Mouse (Mus musculus): ENCODE data around the gene Dgcr8.
"Not testable (repeated sequence)": the region's sequence is repeated elsewhere in the genome, so short reads cannot be mapped to it uniquely, and the experiment has no call there.

The Dgcr8 gene

DNA sequence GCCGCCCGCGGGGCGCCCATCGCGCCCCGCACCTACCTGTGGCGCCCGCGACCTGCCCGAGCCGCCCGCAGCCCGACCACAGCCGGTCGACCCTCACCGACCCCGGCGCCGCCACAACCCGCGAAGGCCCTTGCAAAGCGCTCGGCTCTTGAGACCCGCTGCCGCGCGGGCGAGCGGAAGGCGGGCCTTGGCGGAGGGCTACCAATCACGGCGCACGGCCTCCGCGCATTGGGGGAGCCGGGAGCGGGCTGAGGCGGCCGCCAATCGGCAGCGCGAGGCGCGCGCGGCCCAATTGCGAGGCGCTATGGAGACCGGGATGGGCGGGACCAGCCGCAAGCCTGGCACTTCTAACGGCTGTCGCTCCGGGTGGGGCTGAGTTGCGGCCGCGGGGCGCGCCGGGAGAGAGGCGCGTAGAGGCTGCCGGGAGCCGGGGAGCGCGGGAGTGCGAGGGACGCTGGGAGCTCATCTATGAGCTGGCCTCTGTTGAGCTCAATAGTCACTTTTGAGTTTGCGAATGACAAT lies at the start of gene Dgcr8:
Dgcr8 (minus strand) TSS at position 180 of the 522 bp plus-strand sequence.
- peak; percentile 99 for DNase-seq (ENCODE audit: low read depth, low spot score)

DNA sequence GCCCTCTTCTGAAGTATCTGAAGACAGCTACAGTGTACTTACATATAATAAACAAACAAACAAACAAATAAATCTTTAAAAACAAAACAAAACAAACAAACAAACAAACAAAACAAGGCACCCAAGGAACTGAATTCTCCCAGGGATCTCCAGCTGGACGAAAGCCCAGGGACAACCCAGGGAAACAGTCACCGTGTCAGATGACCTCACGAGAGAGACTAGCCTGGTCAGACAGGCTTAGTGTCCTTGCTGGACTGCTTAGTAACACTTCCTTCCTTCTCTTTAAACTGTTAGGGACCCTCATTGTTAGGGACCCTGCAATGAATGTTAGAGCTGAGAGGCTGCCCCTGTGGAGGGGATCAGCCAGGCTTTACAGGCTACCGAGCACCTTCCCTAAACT lies 48.2 kb upstream of the Dgcr8 start:
- no peak for DNase-seq (ENCODE audit: low read depth, low spot score)

DNA sequence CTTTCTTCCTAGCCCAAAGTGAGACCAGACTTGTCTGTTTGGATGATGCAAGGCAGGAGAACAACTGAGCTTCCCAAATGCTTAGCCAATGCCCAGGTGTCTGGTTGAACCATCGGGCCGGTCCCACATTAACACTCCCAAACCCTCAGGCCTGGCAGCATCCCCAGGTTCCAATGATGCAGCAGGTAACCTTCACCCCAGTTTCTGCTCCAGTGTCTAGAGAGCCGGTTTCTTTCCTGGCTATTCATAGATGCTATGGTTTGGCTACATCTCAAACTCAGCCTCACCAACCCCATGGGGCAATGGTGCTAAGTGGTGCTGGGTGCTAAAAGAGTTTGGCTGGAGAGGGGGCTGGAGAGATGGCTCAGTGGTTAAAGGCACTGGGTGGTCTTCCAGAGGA lies 46.9 kb upstream of the Dgcr8 start:
- DNase-seq (ENCODE audit: low read depth, low spot score), result no peak

DNA sequence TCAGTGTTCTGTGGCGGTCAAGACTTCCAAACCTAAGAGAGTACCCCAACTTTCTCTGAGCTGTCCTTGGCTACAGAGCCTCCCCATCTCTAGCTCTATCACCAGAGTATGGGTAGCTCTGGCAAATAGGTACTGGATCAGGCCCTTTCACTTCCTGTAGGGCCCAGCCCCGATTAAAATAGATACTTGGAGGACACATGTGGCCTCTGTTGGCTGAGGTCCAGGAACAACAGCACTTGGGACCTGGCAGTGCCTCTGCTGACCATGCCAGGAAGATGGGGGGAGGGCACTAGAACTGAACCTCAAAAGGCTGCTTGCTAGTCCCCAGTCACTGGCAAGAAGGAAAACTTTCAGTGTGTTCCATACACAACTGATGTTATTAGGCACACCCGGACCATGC lies 44.9 kb upstream of the Dgcr8 start:
- DNase-seq (ENCODE audit: low read depth, low spot score), result peak; percentile 54

DNA sequence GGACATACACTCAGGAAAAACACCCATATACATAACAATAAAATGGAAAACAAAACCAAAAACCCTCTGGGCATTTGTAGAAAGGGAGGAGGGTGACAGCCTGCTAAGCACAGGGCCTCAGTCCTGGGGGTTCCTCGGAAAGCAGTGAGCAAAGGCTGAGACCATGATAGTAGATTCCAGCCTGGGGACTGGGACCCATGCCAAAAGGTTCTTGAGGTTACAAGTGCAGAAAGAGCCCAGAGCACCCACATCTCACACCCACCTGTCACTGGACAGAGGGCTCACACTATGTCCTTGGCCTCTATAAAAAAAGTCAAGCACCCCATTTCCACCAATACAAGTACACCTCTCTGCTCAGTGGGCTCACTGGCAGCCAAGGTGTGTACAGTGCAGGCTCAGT lies 39.5 kb upstream of the Dgcr8 start:
- DNase-seq (ENCODE audit: low read depth, low spot score), result no peak

DNA sequence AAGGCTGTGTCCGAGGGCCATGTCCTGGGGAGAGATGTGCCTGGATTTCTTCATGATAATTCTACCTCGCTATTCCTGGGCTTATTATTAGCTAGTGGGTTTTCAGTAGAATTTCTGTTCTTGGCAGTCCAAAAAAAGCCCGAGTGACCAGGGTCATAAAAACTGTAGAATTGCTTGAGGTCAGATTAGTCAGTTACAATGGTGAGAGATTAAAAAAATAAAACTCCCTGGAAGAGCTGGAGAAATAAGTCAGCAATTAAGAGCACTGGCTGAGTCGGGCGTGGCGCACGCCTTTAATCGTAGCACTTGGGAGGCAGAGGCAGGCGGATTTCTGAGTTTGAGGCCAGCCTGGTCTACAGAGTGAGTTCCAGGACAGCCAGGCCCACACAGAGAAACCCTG lies 38.9 kb upstream of the Dgcr8 start:
- no peak for DNase-seq (ENCODE audit: low read depth, low spot score)

DNA sequence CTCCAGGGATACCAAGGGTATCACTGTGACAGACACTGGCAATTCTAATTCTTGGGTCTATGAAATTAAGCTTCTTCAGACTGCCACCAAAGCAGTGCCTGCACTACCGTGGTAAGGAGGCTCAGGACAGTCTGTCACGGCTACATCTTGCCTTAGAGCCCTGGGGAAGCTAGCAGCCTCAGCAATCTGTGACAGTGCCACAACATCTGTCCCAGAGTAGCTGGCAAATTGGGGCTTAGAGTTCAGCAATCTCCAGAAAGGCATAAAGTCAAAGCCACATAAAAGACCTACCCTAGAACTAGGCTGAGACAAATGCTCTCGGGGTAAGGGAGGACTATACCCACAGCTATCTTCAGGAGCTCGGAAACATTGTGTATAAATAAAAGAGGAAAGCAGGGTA lies 36.7 kb upstream of the Dgcr8 start:
- no peak for DNase-seq (ENCODE audit: low read depth, low spot score)

DNA sequence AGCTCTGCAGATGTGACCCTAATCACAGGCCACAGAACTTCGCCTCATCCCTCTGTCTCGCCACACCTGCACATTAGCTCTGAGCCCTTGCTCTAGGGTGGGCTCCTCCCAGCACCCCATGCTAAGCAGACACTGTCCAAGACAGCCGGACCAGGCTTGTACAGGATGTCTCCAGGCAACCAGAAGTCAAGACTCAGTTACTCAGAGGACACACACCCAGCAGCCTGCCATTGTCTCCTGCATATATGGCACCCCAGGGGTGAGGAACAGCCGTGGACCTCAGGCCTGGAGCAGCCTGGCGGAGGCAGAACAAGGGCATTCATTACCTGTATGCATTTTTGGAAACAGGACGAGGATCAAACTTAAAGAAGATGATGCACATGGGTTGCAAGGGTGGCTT lies 35.0 kb upstream of the Dgcr8 start:
- no peak for DNase-seq (ENCODE audit: low read depth, low spot score)

DNA sequence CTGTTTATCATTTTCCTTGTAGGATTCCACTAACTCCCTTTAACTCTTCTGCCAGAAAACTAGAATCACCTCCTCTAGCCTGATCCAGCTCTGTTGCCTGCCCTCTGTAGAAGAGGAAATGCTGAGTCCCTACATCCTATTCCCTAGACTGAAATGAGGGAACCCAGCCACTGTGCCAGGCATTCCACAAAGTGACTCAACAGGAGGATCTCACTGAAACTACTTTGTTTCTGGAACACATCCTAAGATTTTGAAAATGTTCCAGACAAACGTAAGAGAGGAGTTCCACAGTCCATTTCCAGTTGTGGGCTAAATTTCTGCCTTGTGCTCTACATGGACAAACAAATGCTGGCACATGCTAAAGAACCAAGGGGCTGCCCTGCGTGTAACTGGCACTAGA lies 34.4 kb upstream of the Dgcr8 start:
- no peak for DNase-seq (ENCODE audit: low read depth, low spot score)

DNA sequence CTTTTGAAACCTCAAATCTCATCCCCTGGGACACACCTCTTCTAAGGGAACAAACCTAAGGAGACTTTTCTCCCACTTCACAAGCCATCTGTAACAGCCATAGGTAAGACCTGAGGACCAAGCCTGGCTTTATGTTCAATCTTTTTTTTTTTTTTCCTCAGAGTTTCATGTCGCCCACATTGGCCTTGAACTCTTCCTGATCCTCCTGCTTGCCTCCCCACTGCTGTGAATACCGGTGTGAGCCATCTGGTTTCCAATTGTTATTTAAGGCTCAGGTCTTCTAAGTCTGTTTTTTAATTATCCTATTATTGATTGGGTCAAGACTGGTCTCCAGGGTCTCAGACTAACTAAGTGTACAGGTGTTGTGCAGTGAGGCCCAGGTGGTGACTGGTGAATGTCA lies 32.4 kb upstream of the Dgcr8 start:
- no peak for DNase-seq (ENCODE audit: low read depth, low spot score)

DNA sequence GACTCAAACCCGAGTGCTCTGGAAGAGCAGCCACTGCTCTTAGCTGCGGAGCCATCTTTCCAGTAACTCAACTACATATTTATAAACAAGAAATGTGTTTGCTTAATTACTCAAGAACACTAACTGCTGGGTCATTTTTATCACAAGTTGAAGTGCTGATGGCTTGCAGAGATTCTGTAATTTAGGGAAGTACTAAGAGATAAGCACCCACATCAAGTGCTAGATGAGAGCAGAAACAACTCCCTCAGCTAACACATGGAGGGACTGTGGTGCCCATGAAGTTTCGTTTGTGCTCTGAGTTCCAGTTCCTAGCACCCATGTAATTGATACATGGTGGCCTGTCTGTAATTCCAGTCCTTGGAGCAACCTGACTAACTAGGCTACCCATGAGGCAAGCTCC lies 29.9 kb upstream of the Dgcr8 start:
- DNase-seq (ENCODE audit: low read depth, low spot score), result no peak

DNA sequence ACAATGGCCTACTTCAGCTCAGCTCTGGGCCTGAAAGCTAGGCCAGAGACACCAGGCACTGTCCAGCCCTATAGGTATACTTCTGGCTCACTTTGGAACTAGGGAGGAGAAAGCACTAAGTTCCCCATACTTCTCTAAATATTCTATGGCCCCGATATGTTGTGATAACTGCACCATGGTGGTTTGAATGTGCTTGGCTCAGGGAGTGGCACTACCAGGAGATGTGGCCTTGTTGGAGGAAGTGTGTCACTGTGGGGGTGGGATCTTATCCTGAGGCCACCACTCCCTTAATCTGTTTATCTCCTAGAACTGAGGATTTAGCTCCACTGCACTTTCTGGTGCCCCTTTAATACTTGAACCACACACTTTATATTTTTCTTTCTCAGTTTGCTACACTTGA lies 19.1 kb upstream of the Dgcr8 start:
- DNase-seq (ENCODE audit: low read depth, low spot score), result no peak

DNA sequence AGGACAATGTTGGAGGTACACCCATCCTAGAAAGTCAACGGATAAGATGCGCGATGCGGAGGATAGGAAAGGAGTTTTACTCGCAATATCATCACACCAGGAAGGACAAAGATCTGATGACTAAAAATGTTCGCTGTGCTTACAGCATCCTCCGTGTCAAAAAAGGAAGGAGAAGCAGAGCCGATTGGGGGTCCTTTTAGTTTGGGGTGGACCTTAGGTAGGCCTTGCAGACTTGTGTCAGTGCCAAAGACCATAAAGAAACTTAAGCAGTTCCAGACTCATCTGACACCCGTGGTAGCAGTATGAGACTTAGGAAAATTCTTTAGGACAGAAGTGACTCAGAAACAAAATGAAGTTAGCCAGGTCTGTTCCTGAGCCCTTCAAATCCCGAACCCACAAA lies 568 bp upstream of the Dgcr8 start:
- DNase-seq (ENCODE audit: low read depth, low spot score), result not testable (repeated sequence)

DNA sequence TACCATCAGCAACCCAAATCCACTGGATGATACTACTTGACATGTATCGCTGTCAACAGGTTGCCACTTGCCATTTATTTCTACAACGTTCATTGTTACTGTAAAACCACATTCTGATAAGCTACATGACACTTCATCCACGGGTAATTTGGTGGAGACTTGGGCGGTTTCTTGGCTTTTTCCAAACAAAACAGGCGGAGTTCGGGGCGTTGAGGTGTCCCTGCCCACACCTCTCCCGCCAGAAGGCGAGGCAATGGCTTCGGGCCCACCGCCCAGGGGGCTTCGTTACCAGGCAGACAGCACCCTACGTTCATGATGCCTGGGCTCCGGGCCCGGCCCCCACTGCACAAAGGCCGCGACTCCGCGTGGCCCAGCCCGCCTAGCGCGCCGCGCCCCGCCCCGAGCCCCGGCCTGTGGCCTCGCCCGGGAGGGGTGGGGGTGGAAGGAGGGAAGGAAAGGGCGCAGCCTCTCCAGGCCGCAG lies 425 bp downstream of the Dgcr8 start:
- no peak for DNase-seq (ENCODE audit: low read depth, low spot score)

DNA sequence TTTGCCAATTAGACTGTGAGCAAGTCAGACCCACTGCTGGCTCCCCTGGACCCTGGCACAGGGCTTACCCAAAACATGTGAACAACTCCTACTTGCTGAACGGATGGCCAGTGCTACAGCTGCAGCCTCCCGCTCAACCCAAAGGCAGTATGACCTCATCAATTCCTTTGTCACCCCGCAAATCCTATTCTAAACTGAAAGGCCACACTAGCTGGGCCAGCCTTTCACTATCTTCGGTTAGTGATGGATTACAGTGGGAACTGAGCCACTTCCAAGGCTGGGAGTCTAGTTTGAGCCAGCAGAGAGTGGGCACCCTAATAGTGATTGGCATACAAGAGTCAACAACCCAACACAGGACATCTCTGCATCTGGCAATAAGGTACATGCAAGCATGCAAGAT lies 880 bp downstream of the Dgcr8 start:
- DNase-seq (ENCODE audit: low read depth, low spot score), result no peak

DNA sequence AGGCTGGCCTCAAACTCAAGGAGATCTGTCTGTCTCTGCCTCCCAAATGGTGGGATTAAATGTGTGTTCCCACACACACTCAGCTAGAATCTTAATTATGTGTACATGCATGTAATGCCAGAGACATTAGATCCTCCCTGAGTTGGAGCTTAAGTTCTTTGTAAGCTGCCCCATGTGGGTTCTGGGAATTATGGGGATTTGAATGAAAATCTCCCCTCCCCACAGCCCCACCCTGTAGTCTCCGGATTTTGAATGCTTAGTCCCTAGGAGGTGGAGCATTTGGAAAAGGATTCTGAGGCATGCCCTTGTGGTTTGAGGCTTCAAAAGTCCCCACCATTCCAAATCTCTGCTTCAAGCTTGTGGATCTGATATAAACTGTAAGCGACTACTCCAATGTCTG lies 13.9 kb downstream of the Dgcr8 start:
- DNase-seq (ENCODE audit: low read depth, low spot score), result no peak

DNA sequence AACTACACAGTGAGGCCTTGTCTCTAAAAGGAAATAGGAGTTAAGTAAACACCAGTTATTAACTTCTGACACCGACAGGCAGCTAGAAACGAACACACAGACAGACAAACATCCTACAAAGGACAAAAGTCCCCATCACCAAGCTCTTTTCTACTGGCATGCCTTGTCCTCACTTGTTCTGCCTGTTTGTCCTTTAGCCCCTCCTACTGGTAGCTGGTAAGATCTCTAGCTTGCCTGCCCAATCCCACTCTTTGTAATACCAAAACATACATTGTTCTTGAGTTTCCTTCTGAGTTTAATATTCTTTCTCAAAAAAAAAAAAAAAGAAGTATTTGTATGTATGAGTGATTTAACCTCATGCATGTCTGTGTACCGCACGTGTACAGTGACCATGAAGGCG lies 20.9 kb downstream of the Dgcr8 start:
- peak; percentile 20 for DNase-seq (ENCODE audit: low read depth, low spot score)

DNA sequence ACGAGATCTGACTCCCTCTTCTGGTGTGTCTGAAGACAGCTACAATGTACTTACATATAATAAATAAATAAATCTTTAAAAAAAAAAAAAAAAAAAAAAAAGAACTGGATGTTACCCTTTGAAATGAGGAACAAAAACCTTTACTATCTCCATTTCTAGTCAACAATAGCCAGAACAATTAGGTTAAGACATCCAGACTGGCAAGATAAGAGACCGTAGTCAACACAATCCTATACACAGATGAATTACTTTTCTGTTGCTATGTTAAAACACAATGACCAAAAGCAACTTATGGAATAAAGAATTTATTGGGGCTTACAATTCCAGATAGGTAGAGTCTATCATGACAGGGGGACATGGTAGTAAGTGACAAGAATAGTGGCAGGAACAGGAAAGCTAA lies 24.0 kb downstream of the Dgcr8 start:
- DNase-seq (ENCODE audit: low read depth, low spot score), result no peak

DNA sequence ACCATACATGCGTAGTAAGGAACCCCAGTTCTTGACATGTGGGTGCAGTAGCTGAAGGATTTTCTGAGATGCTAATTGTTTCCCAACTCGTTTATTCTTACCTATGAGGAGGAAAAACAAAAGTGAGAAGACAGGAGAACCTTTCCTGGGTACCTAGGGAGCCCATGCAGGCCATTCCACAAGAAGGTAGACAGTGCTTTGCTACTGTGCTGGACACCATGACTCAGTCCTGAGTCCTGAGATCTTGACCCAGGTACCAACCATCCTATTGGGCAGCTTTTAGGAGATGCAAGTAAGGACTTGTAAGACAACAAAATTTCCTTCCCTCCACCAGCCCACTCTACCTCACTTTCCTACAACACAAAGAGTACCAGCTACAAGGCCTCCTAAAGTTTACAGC lies 30.8 kb downstream of the Dgcr8 start, which contains the start of gene Gm49776:
Gm49776 (minus strand) TSS at position 101 of the 400 bp plus-strand sequence.
- DNase-seq (ENCODE audit: low read depth, low spot score), result no peak

DNA sequence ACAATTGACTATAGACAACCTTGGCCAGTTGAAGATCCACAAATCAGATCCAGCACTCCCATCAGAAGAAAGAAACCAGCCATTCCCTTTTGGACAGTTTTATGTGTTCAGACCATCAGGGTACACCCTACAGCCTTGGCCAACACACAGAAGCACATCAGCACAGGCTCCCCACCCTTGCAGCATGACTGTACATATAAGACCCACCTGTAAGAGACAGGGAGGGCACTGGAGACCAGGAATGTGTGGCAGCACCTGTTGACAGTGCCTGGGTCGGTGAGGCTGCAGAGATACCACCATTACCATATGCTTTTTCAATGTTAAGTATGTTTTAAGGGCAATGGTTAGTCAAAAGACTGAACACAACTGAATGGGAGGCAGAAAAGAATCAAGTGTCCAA lies 35.2 kb downstream of the Dgcr8 start:
- no peak for DNase-seq (ENCODE audit: low read depth, low spot score)

DNA sequence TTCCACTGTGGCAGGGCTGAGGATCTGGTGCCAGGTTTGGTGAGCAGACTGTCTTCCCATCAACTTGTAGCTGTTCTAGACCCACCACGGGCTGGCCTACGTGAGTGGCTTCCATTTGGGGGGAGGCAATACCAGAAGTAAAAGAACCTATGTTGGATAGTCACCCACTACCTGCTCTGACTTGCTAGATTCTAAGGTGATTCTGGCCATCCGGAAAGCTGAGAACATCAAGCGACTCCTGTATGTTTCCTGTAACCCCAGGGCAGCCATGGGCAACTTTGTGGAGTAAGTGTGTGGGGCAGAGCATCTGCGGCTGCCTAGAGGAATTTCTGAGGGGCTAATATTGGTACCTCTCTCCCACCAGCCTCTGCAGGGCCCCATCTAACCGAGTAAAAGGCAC lies 36.3 kb downstream of the Dgcr8 start:
- no peak for DNase-seq (ENCODE audit: low read depth, low spot score)

DNA sequence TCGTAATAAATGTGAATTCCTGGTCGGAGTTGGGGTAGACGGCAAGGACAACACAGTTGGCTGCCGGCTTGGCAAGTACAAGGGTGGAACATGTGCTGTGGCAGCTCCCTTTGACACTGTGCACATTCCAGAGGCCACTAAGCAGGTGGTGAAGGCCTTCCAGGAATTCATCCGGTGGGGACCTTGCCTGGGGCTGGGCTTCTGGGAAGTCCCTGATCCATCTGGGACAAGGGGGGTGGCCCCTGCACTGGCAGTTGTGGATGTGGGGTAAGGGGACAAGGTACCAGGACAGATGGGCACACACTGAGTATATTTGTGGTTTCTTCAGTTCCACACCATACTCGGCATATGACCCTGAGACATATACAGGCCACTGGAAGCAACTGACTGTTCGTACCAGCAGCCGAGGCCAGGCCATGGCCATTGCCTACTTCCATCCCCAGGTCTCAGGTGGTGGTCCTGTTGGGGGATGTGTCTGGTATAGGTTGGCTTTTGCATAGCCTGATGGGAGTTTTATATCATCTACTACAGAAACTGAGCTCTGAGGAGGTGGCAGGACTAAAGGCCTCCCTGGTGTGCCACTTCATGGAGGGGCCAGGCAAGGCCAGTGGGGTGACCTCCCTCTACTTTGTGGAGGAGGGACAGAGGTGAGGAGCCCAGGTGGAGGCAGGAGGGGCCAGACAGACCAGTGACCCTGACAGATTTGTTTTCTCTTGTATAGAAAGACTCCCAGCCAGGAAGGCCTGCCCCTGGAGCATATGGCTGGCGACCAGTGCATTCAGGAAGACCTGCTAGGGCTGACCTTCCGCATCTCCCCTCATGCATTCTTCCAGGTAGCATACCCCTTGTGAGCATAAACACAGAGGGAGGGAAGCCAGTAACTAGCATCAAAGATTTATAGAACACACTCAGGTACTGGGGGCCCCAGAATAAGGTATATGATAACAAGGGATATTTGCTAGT lies 37.9 kb downstream of the Dgcr8 start:
- DNase-seq (ENCODE audit: low read depth, low spot score), result no peak

DNA sequence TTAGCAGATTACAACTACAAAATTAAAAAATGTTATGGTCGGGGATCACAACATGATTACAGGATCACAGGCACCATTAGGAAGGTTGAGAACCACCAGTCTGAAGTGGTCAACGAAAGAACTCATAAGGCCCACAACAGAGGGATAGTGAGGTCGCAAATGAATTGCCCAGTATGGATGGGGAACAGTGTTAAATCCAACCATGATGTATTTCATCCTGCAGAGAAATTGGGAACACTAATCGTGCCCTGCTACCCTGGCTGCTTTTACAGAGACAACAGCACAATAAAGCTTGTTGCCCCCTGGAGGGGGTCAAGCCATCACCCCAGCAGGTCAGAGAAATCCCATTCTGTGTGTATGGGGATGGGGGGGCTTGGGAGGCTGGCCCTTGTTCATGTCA lies 38.8 kb downstream of the Dgcr8 start:
- no peak for DNase-seq (ENCODE audit: low read depth, low spot score)

All from brain, adult 2 months (tissue).